Mouse (Mus musculus) liver, postnatal 0 days (tissue): ENCODE data around the gene Cryba1.

Experiments used
- CTCF ChIP-seq: sonication (generic); IDR thresholded peaks from 2 replicates; pipeline ENCODE4 v1.5.1; 2016; ENCODE audit warnings: antibody characterized with exemption, low read depth
- EP300 ChIP-seq: IDR thresholded peaks from 2 replicates; pipeline ENCODE4 v1.6.1; 2016; ENCODE audit warnings: antibody characterized with exemption, low read depth, mild to moderate bottlenecking

DNA sequence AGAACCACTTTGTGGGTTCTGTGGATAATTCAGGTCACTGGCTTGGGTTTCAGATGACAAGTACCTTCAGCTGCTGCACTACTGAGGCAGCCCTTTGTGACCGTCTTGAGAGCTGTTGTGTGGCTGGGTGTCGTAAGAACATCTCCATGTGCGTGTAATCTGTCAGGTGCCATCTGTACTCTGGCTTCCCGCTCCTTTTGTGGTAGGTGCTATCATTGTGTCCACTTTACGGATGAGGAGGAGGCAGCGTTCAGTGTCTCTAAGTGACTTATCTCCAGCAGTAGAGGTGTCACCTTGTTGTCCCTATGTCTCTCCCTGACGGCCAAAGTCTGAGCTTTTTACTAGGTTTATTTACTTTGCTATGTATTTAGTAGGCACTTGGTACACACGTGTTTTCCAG lies 45.3 kb upstream of the Cryba1 start:
- no peak for TF ChIP-seq CTCF
- no peak for TF ChIP-seq EP300
